Comparison of ENCODE assay signal across 9 mouse cellular contexts in the genomic region with DNA sequence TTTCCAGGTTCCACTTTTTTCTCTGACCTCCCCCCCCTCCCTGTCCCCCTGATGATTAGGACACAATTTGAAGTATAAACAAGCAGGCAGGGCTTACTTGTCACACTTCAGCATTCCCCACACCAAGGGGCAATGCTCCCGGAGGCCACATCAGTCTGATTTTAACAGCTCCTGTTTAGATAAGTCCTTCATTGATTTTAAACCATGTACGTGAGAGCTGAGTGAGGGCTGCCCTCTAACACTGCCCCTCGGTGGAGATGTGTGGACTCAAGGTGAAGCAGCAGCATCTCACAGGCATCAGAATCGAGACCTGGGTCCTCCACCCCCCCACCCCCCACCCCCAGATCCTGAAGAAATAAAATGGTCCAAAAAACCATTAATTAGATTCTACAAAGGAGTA.
DNase-seq lines count a peak whose midpoint lies in the region; ATAC-seq lines count a peak whose summit lies in the region.
"Had no signal": no experiment of that assay in that cellular context is flagged by ENCODE, and none has a peak within 500 bp of the region (broad histone marks: within the 10 kb centered on the region; RNA-seq: fewer than 3 reads in every experiment).

No protein-coding gene starts in this region.

- WGBS in forebrain, embryonic 12.5 days = 17% methylated on average over 4 of the region's 4 CpGs
- WGBS in liver, embryonic 13.5 days (ENCODE audit: insufficient replicate concordance) = 27% methylated on average over 4 of the region's 4 CpGs

- peaks cover 57% of the 10 kb centered on the region for H3K4me1 ChIP-seq in forebrain, embryonic 12.5 days
- H3K4me1 ChIP-seq in liver, embryonic 13.5 days (replicated peaks) = peaks cover 32% of the 10 kb centered on the region

- peak overlapping the region; percentile 68 for H3K9ac ChIP-seq in forebrain, embryonic 12.5 days
- peak overlapping the region; percentile 54; the same call in 1 of the 2 replicates for H3K9ac ChIP-seq in liver, embryonic 13.5 days

- H3K4me2 ChIP-seq in forebrain, embryonic 12.5 days = peak overlapping the region; percentile 60
- peak overlapping the region; percentile 55 for H3K4me2 ChIP-seq in liver, embryonic 13.5 days

- H3K9me3 ChIP-seq in forebrain, embryonic 12.5 days = no peaks in the 10 kb centered on the region
- no peaks in the 10 kb centered on the region for H3K9me3 ChIP-seq in liver, embryonic 13.5 days (replicated peaks)

- no peaks in the 10 kb centered on the region for H3K36me3 ChIP-seq in forebrain, embryonic 12.5 days (replicated peaks)
- H3K36me3 ChIP-seq in liver, embryonic 13.5 days = no peaks in the 10 kb centered on the region

- H3K27ac ChIP-seq in forebrain, embryonic 12.5 days = no peak overlapping the region
- H3K27ac ChIP-seq in liver, embryonic 13.5 days = 0 out of 2 replicates have a peak overlapping the region, but pooled peaks have one; percentile 1

- ATAC-seq in forebrain, embryonic 12.5 days (ENCODE audit: low FRiP score) = no peak
- no peak for ATAC-seq in liver, embryonic 13.5 days (ENCODE audit: low read depth)
- ATAC-seq in CD4-positive, CD25-positive, alpha-beta regulatory T cell, adult 4 months = no peak

- no peaks in the 10 kb centered on the region for H3K27me3 ChIP-seq in forebrain, embryonic 12.5 days
- H3K27me3 ChIP-seq in liver, embryonic 13.5 days = no peaks in the 10 kb centered on the region

- peak; percentile 32 to 53 for DNase-seq in cerebellum, postnatal 14 days
- DNase-seq in cerebellum, adult 11 months = no peak
- peak; percentile 35 for DNase-seq in 3T3-L1 (ENCODE audit: low read depth, low spot score)
- no peak for DNase-seq in liver, embryonic 13.5 days
- no peak for DNase-seq in kidney, postnatal 14 days
- no peak for DNase-seq in yolk sac, embryonic 10.5 days (ENCODE audit: low spot score)
- DNase-seq: thymus, adult 2 months had no signal

- H3K4me3 ChIP-seq in forebrain, embryonic 12.5 days (replicated peaks) = peak overlapping the region; percentile 49
- peak overlapping the region; percentile 53 for H3K4me3 ChIP-seq in liver, embryonic 13.5 days (replicated peaks)

Comparison
In these comparisons a context has a peak if more than half of its experiments do, and no peak if none do; other contexts are left out.
1. DNase-seq: peak in cerebellum, postnatal 14 days (2 of 2) and 3T3-L1 (single experiment); none in cerebellum, adult 11 months (single experiment), liver, embryonic 13.5 days (single experiment), kidney, postnatal 14 days (single experiment) and yolk sac, embryonic 10.5 days (single experiment).